Mouse (Mus musculus): Measurements from ENCODE around the gene 4930444G20Rik. TPM values are rescaled to one million over a fixed set of nuclear protein-coding genes. Genes with fewer than 3 reads are reported as not detected.

4930444G20Rik gene
- not detected for total RNA-seq (2023)

DNA sequence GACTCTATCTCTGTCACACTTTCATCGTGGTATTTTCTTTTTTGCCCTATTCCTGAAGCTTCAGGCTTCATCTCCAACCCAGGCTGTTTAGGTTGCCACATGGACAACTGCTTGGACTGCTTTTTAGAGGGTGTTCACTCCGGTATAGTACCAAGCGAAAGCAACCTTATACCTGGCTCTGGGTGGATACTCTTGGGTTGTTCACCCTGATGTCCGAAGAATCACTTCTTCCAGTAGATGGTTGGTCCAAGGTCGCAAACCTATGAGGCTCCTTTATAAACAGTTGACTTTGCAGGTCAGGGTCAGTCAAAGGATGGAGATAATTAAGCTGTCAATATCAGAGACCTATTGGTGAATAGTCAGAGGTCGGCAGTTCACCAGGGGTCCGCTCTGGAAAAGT lies at the start of gene 4930444G20Rik:
TSS of gene 4930444G20Rik (minus strand) at position 101 of the 400 bp plus-strand sequence.

Other genes with a start within 250 kb of the 4930444G20Rik start
- 100 to 1,000 TPM; 133 to 154 TPM for gene Sgk1, start 185.9 kb downstream of the 4930444G20Rik start, total RNA-seq (2023)
- 10 to 100 TPM; 15.1 to 25.0 TPM for gene E030030I06Rik, start 81.2 kb upstream of the 4930444G20Rik start, total RNA-seq (2023)
- gene Raet1e, start 90.5 kb upstream of the 4930444G20Rik start, total RNA-seq (2023), result 1 to 10 TPM in 1 of 2 experiments, under 1 TPM in 1; 0.97 to 1.3 TPM
- not detected for gene H60b, start 90.5 kb upstream of the 4930444G20Rik start, total RNA-seq (2023)